Mouse (Mus musculus) WW6 (cell line): ENCODE results near the gene Unc13a.

Source experiments
- DNase-seq: peaks from one replicate; pipeline ENCODE4 v3.0.0-alpha.2; 2013; ENCODE audit warnings: low read depth, low spot score

The Unc13a gene

GRCm38 (mm10) chr8:71625088-71625487 lies 46.5 kb downstream of the Unc13a start:
- no peak for DNase-seq

GRCm38 (mm10) chr8:71619786-71620185 lies 51.8 kb downstream of the Unc13a start:
- no peak for DNase-seq

DNA sequence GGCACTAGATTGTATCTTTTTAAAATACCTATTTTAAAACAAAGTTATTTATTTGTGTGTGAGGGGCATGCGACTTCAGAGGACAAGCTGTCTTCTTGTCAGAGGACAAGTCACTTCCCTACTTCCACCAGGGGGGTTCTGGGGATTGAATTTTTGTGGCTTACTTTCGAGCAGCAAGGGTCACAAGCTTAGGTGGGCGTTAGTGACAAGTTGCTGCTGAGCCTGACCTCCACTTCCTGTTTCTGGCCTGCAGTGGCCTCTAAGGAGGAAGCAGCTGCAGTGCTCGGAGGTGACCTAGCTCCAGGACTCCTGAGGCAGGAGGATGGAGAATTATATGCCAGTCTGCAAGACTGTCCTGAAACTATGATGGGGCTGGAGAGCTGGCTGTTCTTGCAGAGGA lies 58.1 kb downstream of the Unc13a start:
- DNase-seq: no peak

- no peak for DNase-seq
These were observed 59.4 kb downstream of the Unc13a start for GRCm38 (mm10) chr8:71612141-71612540.

- DNase-seq: peak; percentile 99
These were observed 60.5 kb downstream of the Unc13a start, which contains the start of gene Colgalt1 for GRCm38 (mm10) chr8:71610822-71611651. Gene Colgalt1, plus strand, starts transcription at chr8:71610998.

DNA sequence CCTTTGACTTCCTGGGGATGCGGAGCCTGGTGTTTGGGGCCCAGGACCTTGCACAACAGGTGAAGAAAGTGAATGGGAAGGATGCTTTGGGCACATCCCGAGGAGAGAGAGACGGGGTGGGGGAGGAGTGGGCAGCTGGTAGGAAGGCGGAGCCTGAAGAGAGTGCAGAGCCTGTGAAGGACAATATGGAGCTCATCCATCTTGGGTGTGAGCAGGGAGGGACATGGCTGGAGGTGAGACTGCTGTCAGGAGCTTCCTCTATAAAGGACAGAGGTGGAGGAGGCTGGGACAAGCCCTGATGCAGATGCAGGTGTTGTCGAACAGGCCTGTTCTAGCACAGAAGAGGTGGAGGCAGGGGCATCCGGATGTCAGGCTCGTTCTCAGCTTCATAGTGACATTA lies 67.5 kb downstream of the Unc13a start:
- DNase-seq: no peak

- DNase-seq: peak; percentile 90
These were observed 68.8 kb downstream of the Unc13a start for GRCm38 (mm10) chr8:71602666-71603334.

- no peak for DNase-seq
These were observed 69.5 kb downstream of the Unc13a start for GRCm38 (mm10) chr8:71601939-71602665.

DNA sequence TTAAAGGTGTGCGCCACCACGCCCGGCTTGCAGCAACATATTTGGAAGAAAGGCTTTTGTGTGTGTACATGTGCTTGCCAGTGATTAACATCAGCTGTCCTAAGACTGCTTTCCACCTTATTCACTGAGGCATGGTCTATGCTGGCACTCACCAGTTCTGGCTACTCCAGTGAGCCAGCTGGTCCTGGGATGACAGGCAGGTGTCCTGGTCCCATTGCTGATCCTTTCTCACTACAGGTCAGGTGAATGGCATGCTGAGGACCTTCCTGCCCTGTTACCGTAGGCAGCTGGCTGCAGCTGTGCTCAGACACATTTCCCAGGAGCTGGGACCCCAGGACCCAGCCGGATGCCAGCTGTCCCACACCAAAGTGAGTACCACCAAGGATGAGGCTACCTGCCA lies 72.7 kb downstream of the Unc13a start:
- no peak for DNase-seq

DNA sequence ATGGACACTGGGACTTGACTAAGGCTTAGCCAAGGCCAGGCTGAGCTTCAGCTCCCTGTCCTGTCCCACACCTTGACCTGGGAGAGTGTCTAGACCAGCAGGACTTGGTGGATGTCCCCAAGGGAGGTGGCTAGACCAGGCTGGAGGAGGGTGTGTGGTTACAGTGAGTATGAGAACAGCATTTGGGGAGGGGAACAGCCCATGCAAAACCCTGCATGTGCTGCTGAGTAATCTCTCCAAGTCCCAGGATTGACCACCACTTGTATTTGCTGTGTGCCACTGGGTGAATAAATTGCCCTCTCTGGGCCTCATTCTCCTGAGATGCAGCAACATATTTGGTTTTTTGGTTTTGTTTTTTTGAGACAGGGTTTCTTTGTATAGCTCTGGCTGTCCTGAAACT lies 73.2 kb downstream of the Unc13a start:
- DNase-seq: no peak

DNA sequence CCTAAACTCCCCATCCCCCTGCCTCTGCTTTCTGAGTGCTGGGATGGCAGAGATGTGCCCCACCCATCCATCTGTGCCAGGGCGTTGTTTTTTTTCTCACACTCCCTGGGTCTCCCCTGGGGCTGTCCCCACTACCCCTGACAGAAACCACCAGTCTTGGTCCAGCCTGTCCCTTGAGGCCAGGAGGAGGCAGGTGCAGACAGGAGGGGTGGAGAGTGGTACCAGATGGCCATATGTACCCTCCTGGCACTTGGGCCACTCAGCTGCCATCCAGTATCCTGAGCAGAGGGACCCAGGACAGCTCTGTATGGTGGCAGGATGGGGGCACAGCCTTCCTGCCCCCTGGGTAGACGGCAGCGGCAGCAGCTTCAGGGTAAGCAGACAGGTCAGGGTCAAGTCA lies 74.1 kb downstream of the Unc13a start, which contains the start of gene Fam129c:
Fam129c (plus strand) TSS at position 198 of the 400 bp plus-strand sequence.
- DNase-seq: no peak

DNA sequence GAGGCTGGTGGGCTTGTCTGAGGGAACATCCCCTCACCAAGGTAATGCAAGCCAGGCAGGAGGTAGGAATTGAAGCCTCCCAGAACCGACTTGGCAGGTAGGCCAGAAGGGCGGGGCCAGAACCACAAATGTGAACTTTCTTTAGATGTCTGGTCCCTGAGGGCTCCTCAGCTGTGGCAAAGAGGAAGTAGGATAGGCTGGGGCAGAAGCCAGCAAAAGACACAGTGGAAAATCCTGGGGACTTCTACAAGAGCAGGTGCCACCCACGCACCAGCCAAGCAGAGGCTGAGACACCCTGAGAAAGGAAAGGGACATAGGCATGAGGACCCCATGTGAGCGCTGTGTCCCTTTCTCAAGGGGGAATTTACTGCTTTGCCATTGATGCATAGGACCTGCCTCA lies 74.8 kb downstream of the Unc13a start:
- DNase-seq: no peak

GRCm38 (mm10) chr8:71596384-71596783 lies 75.2 kb downstream of the Unc13a start:
- no peak for DNase-seq

- no peak for DNase-seq
These were observed 75.7 kb downstream of the Unc13a start for GRCm38 (mm10) chr8:71595862-71596261.

DNA sequence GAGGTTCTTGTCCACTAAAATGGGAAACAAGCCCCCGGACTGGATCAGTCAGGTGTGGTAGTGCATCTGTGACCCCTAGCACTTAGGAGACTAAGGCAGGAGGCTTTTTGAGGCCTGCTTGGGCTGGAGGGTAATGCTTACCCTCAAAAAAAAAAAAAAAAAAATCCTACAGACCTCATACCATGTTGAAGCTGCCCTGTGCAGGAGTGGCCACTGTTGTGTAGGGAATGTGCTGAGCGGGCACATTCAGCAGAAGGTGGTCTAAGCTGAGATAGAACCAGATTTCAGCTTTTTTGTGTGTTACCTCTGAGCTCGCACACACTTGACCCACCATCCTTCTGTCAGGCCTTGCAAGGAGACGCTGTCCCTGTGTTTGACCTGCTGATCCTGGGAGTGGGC lies 77.2 kb downstream of the Unc13a start:
- DNase-seq: no peak

DNA sequence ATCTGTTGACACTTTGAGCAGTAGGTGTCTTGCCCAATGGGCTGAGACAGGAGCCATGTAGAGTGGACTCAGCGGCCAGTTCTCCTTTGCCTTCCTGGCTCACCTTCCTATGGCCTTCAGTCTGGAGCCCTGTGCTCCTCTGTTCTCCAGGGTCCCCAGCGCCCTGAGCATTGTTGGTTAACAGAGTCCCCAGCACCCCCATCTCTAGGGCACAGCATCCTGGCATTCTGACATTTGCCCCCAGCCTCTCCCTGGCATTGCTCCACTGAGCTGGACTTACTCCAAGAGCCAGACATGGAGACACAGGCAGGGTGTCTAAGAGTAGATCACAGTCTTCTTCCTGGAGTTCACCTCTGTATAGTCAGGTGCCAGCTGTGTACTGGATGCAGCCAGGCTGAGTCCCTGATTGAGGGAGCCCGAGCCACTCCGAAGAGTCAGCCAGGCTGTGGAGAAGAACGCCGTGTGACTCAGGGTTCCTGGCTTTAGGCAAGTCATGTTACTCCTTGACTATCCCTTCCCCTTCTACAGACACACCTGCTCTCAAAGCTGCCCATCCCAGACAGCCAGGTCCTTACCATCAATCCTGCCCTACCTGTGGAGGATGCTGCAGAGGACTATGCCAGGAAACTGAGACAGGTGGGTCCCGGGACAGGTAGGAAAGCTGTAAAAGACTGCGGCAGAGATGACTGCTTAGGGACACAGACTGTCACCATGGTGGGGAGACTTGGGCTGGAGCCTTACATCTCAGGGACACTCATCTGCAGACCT lies 77.8 kb downstream of the Unc13a start:
- DNase-seq: no peak

GRCm38 (mm10) chr8:71592374-71593170 lies 79.0 kb downstream of the Unc13a start:
- DNase-seq: no peak

DNA sequence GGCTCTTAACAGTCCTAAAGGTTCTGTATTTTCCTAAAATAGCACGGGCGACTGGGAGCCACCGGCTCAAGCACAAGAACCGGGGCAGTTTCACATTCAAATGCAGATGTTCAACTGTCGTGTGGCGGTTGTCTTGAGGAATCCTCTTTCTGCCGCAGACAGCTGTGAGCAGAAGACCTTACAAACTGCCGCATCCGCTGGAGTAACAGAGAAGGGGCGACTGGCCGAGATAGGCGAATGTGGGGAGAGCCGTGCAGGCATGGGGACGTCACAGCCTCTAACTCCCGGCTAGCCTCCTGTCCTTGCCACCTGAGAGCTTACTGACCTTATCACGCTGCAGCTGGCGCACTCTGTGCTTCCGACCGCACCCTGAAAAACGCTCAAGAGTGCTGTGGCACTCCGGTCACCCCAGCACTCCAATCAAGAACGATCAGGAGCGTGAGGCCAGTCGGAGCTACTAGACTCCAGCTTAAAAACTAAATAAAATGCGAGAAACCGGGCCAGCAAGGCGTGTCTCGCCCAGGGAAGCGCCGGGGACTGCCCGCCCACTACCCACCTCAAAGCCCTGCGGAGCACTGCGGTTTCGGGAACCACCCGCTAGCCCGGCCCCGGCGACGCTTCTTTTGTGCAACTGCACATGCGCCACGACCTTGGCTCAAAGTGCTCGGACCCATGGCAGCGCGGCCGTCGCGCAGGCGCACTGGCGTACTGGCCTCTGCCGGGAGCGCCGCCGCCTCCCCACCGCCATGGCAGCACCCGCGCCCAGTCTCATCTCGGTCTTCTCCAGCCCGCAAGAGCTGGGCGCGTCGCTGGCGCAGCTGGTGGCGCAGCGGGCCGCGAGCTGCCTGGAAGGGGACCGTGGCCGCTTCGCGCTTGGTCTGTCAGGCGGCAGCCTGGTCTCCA lies 79.8 kb downstream of the Unc13a start, which contains the start of gene Pgls:
Pgls (plus strand) TSS at position 706 of the 903 bp plus-strand sequence.
- DNase-seq: peak; percentile 95

- DNase-seq: no peak
These were observed 80.5 kb downstream of the Unc13a start for GRCm38 (mm10) chr8:71591017-71591416.
